In genomic region chr2:26022258-26022565, GRCm38 (mm10) we compare ENCODE assay signal across 8 mouse cellular contexts. TPM values are rescaled to one million over a fixed set of nuclear protein-coding genes. Genes with fewer than 3 reads are reported as not detected.
DNase-seq lines count a peak whose midpoint lies in the region; ATAC-seq lines count a peak whose summit lies in the region.

No protein-coding gene starts in this region.

- H3K27me3 ChIP-seq in heart, embryonic 10.5 days (ENCODE audit: insufficient read depth, poor library complexity, severe bottlenecking), result peaks cover 3% of the 10 kb centered on the region; the same call in 1 of the 2 replicates
- H3K27me3 ChIP-seq in liver, embryonic 12.5 days (replicated peaks), result 0 out of 2 replicates have a peak, but pooled peaks cover 2% of the 10 kb centered on the region
- no peaks in the 10 kb centered on the region for H3K27me3 ChIP-seq in stomach, embryonic 16.5 days (ENCODE audit: control insufficient read depth, insufficient read depth, low read length)

- intact Hi-C loops in gastrocnemius, postnatal 14 days (cut with DNase I; ENCODE audit: low total_unique reads), result no loop called here

- peak overlapping the region; percentile 91 for H3K27ac ChIP-seq in heart, embryonic 10.5 days
- H3K27ac ChIP-seq in liver, embryonic 12.5 days, result peak overlapping the region; percentile 99
- H3K27ac ChIP-seq in stomach, embryonic 16.5 days (ENCODE audit: low read length), result peak overlapping the region; percentile 37; the same call in 1 of the 2 replicates

- DNase-seq in heart, embryonic 10.5 days (ENCODE audit: low spot score), result no peak
- no peak for DNase-seq in heart, adult 9 months (ENCODE audit: low spot score in 2 of 2)
- DNase-seq in right cerebral cortex, postnatal 14 days, result peak; percentile 10
- no peak for DNase-seq in right cerebral cortex, postnatal 25 days
- DNase-seq in adrenal gland, postnatal 36 days, result no peak
- no peak for DNase-seq in gastrocnemius, postnatal 14 days

- peaks cover 26% of the 10 kb centered on the region for H3K4me1 ChIP-seq in heart, embryonic 10.5 days
- H3K4me1 ChIP-seq in liver, embryonic 12.5 days, result peaks cover 60% of the 10 kb centered on the region
- H3K4me1 ChIP-seq in stomach, embryonic 16.5 days (ENCODE audit: control insufficient read depth, insufficient read depth, low read length), result peaks cover 9% of the 10 kb centered on the region

- peak overlapping the region; percentile 97 for H3K9ac ChIP-seq in liver, embryonic 12.5 days
- H3K9ac ChIP-seq in stomach, embryonic 16.5 days (ENCODE audit: low read length), result peak overlapping the region; percentile 57; the same call in 1 of the 2 replicates

- peak overlapping the region; percentile 80 for H3K4me2 ChIP-seq in liver, embryonic 12.5 days
- H3K4me2 ChIP-seq in stomach, embryonic 16.5 days (ENCODE audit: low read depth, low read length), result peak overlapping the region; percentile 58

- H3K9me3 ChIP-seq in heart, embryonic 10.5 days, result no peaks in the 10 kb centered on the region
- no peaks in the 10 kb centered on the region for H3K9me3 ChIP-seq in liver, embryonic 12.5 days (replicated peaks)
- no peaks in the 10 kb centered on the region for H3K9me3 ChIP-seq in stomach, embryonic 16.5 days (replicated peaks; ENCODE audit: control insufficient read depth, low read length)

- 0 out of 2 replicates have a peak, but pooled peaks cover 4% of the 10 kb centered on the region for H3K36me3 ChIP-seq in heart, embryonic 10.5 days
- peaks cover 24% of the 10 kb centered on the region for H3K36me3 ChIP-seq in liver, embryonic 12.5 days
- no peaks in the 10 kb centered on the region for H3K36me3 ChIP-seq in stomach, embryonic 16.5 days (ENCODE audit: control insufficient read depth, insufficient read depth, low read length)

- peak overlapping the region; percentile 75 for H3K4me3 ChIP-seq in heart, embryonic 10.5 days
- peak overlapping the region; percentile 93 for H3K4me3 ChIP-seq in liver, embryonic 12.5 days
- no peak overlapping the region; the same call in 1 of the 2 replicates for H3K4me3 ChIP-seq in stomach, embryonic 16.5 days (replicated peaks; ENCODE audit: low read length)

- ATAC-seq in liver, embryonic 12.5 days, result no peak
- no peak for ATAC-seq in stomach, embryonic 16.5 days (ENCODE audit: insufficient read depth, low FRiP score)

- 78% methylated on average over 8 of the region's 8 CpGs for WGBS in heart, embryonic 10.5 days
- 83% methylated on average over 8 of the region's 8 CpGs for WGBS in liver, embryonic 12.5 days (ENCODE audit: insufficient replicate concordance)
- WGBS in stomach, embryonic 16.5 days, result 73% methylated on average over 8 of the region's 8 CpGs

RNA-seq across cellular contexts. Expression of gene Ubac1, which starts 0.7 kb away (rescaled TPM):
- 116 and 127 TPM in 2 replicates for polyA plus RNA-seq in heart, embryonic 10.5 days (2016; fragmentation: Nextera tagmentation; extraction: Ambion mirVana)
- 487 and 506 TPM in 2 replicates for polyA plus RNA-seq in liver, embryonic 12.5 days (2016; fragmentation: Nextera tagmentation; extraction: Ambion mirVana)
- 72.6 and 81.4 TPM in 2 replicates for polyA plus RNA-seq in stomach, embryonic 16.5 days (2015; fragmentation: Nextera tagmentation; extraction: Ambion mirVana)
- total RNA-seq in adrenal gland, postnatal 36 days (2021), result 10 to 100 TPM; 38.1 to 38.8 TPM
- 100 to 1,000 TPM; 187 to 194 TPM for total RNA-seq in gastrocnemius, postnatal 14 days (2021)

RNA-seq across cellular contexts. Expression of gene Camsap1, which starts 39.1 kb away (rescaled TPM):
- 13.4 and 13.9 TPM in 2 replicates for polyA plus RNA-seq in heart, embryonic 10.5 days (2016; fragmentation: Nextera tagmentation; extraction: Ambion mirVana)
- polyA plus RNA-seq in liver, embryonic 12.5 days (2016; fragmentation: Nextera tagmentation; extraction: Ambion mirVana), result 13.0 and 13.5 TPM in 2 replicates
- 7.3 and 7.6 TPM in 2 replicates for polyA plus RNA-seq in stomach, embryonic 16.5 days (2015; fragmentation: Nextera tagmentation; extraction: Ambion mirVana)
- total RNA-seq in adrenal gland, postnatal 36 days (2021), result 10 to 100 TPM; 38.3 to 49.3 TPM
- 10 to 100 TPM; 24.9 to 27.4 TPM for total RNA-seq in gastrocnemius, postnatal 14 days (2021)

Comparison
In these comparisons a context has a peak if more than half of its experiments do, and no peak if none do; other contexts are left out.
1. H3K27ac ChIP-seq: peak in every context shown above with its lines; median percentile 99 in liver, embryonic 12.5 days; 91 in heart, embryonic 10.5 days; 37 in stomach, embryonic 16.5 days.